Mouse (Mus musculus) heart, adult 2 months (tissue): ENCODE measurements around the gene Pxn. TPM values are rescaled to one million over a fixed set of nuclear protein-coding genes. Genes with fewer than 3 reads are reported as not detected.

Experiments
- DNase-seq, 2 experiments: peaks; one replicate each; pipeline ENCODE4 v3.0.0; 2021
- H3K27ac ChIP-seq: fragments of 200-600 bp; 2 replicates; pipeline ENCODE4 v1.8.1; 2022
- H3K27me3 ChIP-seq: fragments of 200-500 bp; 2 replicates; pipeline ENCODE4 v1.6.1; 2012; ENCODE audit warnings: mild to moderate bottlenecking, low read length, inconsistent platforms, mixed read lengths; ENCODE audit not compliant: control insufficient read depth, insufficient read depth
- H3K36me3 ChIP-seq: fragments of 200-500 bp; 2 replicates; pipeline ENCODE4 v1.6.1; 2012; ENCODE audit warnings: low read length, inconsistent platforms; ENCODE audit not compliant: control insufficient read depth, insufficient read depth
- H3K4me1 ChIP-seq: fragments of 200-500 bp; 2 replicates; pipeline ENCODE4 v1.6.1; 2011; ENCODE audit warnings: low read length; ENCODE audit not compliant: control insufficient read depth, insufficient read depth
- H3K4me3 ChIP-seq: fragments of 200-600 bp; 2 replicates; pipeline ENCODE4 v1.8.1; 2022
- H3K79me2 ChIP-seq: fragments of 200-500 bp; replicated peaks from 2 replicates; pipeline ENCODE4 v1.6.1; 2012; ENCODE audit warnings: mild to moderate bottlenecking, inconsistent platforms, low read length, moderate library complexity, mixed read lengths; ENCODE audit not compliant: control insufficient read depth, insufficient read depth
- H3K9ac ChIP-seq: fragments of 200-500 bp; 2 replicates; pipeline ENCODE4 v1.6.1; 2012; ENCODE audit warnings: low read depth, mild to moderate bottlenecking, control low read depth, inconsistent platforms, low read length, mixed read lengths
- CTCF ChIP-seq: fragments of 200-600 bp; IDR thresholded peaks from 2 replicates; pipeline ENCODE4 v1.8.1; 2022; ENCODE audit warnings: antibody characterized with exemption, mild to moderate bottlenecking, moderate library complexity
- EP300 ChIP-seq: fragments of 200-500 bp; IDR thresholded peaks from 2 replicates; pipeline ENCODE4 v1.6.1; 2011; ENCODE audit warnings: low read depth, low read length, control low read depth; ENCODE audit not compliant: insufficient read depth
- POLR2A ChIP-seq: fragments of 200-500 bp; IDR thresholded peaks from 2 replicates; pipeline ENCODE4 v1.6.1; 2011; ENCODE audit warnings: mild to moderate bottlenecking, low read depth, low read length, control low read depth; ENCODE audit not compliant: insufficient read depth
- WGBS: fragments of 180-500 bp; shearing (Covaris S2); methylation state at CpG from one replicate; pipeline ENCODE4 v1.1.7; 2018; 5-methylcytosine and 5-hydroxymethylcytosine counted together
- intact Hi-C: fragments of 180-260 bp; cut with DNase I; formaldehyde crosslinking; loops from one replicate; pipeline ENCODE4 v1.15.1; 2025
- polyA plus RNA-seq: library from polyadenylated mRNA; depleted of rRNA; stranded (reverse); fragments of >200 nt; gene quantifications from 2 replicates; pipeline ENCODE4 v1.2.3, GENCODE M21; 2012
- total RNA-seq, 2 experiments: library from RNA; stranded (reverse); gene quantifications; 2 replicates each; pipeline ENCODE4 v1.2.3; 2021

Pxn gene
- total and polyA plus RNA-seq, 3 experiments = 35.9 to 51.9 (median 37.1) TPM

GRCm38 (mm10) chr5:115484996-115485395, 21.5 kb upstream of the Pxn start:
- no peak for DNase-seq
- intact Hi-C loops = loop anchor here (10.0 kb wide), 2 partner anchors 150 to 210 kb away; partner anchors contain the start of genes Coq5, Rab35 and Rnf10
- peak overlapping the region; percentile 85 for H3K27ac ChIP-seq
- no peak overlapping the region for H3K9ac ChIP-seq
- H3K27me3 ChIP-seq = no peaks in the 10 kb centered on the region
- H3K4me1 ChIP-seq = peaks cover 3% of the 10 kb centered on the region
- H3K79me2 ChIP-seq = no peaks in the 10 kb centered on the region; the same call in 1 of the 2 replicates
- peak overlapping the region; percentile 58; the same call in 1 of the 2 replicates for H3K4me3 ChIP-seq
- WGBS = 63% methylated on average over 5 of the region's 5 CpGs
- TF ChIP-seq POLR2A (no peak), CTCF (no peak), EP300 (no peak)
- H3K36me3 ChIP-seq = no peaks in the 10 kb centered on the region

GRCm38 (mm10) chr5:115485489-115486205, 20.8 kb upstream of the Pxn start:
- Histone ChIP-seq H3K27me3 (no peaks in the 10 kb centered on the region), H3K27ac (no peak overlapping the region), H3K4me1 (peaks cover 3% of the 10 kb centered on the region), H3K4me3 (no peak overlapping the region), H3K36me3 (no peaks in the 10 kb centered on the region), H3K9ac (no peak overlapping the region), H3K79me2 (no peaks in the 10 kb centered on the region; the same call in 1 of the 2 replicates)
- 89% methylated on average over 18 of the region's 18 CpGs for WGBS
- intact Hi-C loops = loop anchor here (10.0 kb wide), 2 partner anchors 149 to 211 kb away; partner anchors contain the start of genes Coq5, Rab35 and Rnf10
- DNase-seq = no peak
- TF ChIP-seq EP300 (no peak), CTCF (no peak), POLR2A (no peak)

GRCm38 (mm10) chr5:115486726-115487125, 19.8 kb upstream of the Pxn start:
- Histone ChIP-seq H3K9ac (no peak overlapping the region), H3K79me2 (no peaks in the 10 kb centered on the region; the same call in 1 of the 2 replicates), H3K36me3 (no peaks in the 10 kb centered on the region), H3K4me3 (no peak overlapping the region), H3K27ac (no peak overlapping the region), H3K27me3 (no peaks in the 10 kb centered on the region), H3K4me1 (peaks cover 3% of the 10 kb centered on the region)
- TF ChIP-seq POLR2A = no peak
- intact Hi-C loops = loop anchor here (10.0 kb wide), 2 partner anchors 148 to 212 kb away; partner anchors contain the start of genes Coq5, Rab35 and Rnf10
- 53% methylated on average over 4 of the region's 4 CpGs for WGBS
- DNase-seq = no peak

GRCm38 (mm10) chr5:115487353-115487752, 19.1 kb upstream of the Pxn start:
- 90% methylated on average over 8 of the region's 8 CpGs for WGBS
- Histone ChIP-seq H3K79me2 (no peaks in the 10 kb centered on the region), H3K36me3 (no peaks in the 10 kb centered on the region), H3K9ac (no peak overlapping the region), H3K27me3 (no peaks in the 10 kb centered on the region), H3K4me3 (no peak overlapping the region), H3K4me1 (peaks cover 4% of the 10 kb centered on the region), H3K27ac (no peak overlapping the region)
- intact Hi-C loops = loop anchor here (10.0 kb wide), 2 partner anchors 147 to 213 kb away; partner anchors contain the start of genes Coq5, Rab35 and Rnf10
- TF ChIP-seq CTCF = no peak
- TF ChIP-seq POLR2A = no peak
- no peak for TF ChIP-seq EP300
- no peak for DNase-seq

GRCm38 (mm10) chr5:115487942-115488580, 18.4 kb upstream of the Pxn start:
- TF ChIP-seq EP300 = no peak
- no peak for TF ChIP-seq CTCF
- TF ChIP-seq POLR2A = no peak
- intact Hi-C loops = loop anchor here (10.0 kb wide), 2 partner anchors 147 to 213 kb away; partner anchors contain the start of genes Coq5, Rab35 and Rnf10
- no peak for DNase-seq
- Histone ChIP-seq H3K27me3 (no peaks in the 10 kb centered on the region), H3K27ac (peak overlapping the region; percentile 100; the same call in 1 of the 2 replicates), H3K36me3 (no peaks in the 10 kb centered on the region), H3K4me3 (no peak overlapping the region), H3K79me2 (no peaks in the 10 kb centered on the region), H3K4me1 (peaks cover 4% of the 10 kb centered on the region), H3K9ac (no peak overlapping the region)
- 79% methylated on average over 9 of the region's 9 CpGs for WGBS
